Mouse (Mus musculus): ENCODE measurements around the gene Macrod2.

Gene Macrod2

DNA sequence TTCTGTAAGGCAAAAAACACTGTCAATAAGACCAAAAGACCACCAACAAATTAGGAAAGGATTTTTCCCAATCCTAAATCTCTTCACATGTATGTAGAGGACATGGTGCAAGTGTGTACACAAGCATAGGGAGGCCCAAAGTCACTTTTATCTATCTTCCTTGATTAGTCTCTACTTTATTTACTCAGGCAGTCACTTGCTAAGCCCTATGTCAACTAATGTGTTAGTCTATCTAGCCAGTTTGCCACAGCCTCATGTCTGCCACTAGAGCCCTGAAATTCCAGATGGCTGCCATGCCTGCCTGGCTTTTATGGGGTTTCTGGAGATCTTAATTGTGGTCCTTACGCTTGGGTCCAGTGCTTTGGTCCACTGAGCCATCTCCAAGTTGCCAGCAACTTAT, 1483.4 kb downstream of the Macrod2 start:
- no peak for DNase-seq

DNA sequence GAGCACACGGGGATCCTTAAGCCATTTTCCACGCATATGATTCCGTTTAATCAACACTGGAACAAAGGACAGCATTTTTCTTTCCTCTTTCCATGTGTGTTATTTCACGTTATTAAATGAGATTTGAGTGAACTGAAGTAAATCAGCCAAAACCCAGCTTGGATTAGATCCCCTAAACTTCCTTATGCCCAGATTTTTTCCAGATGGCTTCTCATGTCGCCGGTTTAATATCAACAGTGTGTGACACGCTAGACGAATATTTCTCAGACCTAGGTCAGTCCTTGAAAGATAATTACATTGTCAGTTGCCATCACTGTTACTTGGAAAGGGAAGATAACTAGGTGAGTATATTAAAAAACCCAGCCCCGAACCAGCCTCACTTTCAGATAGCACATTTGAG, 1484.6 kb downstream of the Macrod2 start:
- DNase-seq = no peak

DNA sequence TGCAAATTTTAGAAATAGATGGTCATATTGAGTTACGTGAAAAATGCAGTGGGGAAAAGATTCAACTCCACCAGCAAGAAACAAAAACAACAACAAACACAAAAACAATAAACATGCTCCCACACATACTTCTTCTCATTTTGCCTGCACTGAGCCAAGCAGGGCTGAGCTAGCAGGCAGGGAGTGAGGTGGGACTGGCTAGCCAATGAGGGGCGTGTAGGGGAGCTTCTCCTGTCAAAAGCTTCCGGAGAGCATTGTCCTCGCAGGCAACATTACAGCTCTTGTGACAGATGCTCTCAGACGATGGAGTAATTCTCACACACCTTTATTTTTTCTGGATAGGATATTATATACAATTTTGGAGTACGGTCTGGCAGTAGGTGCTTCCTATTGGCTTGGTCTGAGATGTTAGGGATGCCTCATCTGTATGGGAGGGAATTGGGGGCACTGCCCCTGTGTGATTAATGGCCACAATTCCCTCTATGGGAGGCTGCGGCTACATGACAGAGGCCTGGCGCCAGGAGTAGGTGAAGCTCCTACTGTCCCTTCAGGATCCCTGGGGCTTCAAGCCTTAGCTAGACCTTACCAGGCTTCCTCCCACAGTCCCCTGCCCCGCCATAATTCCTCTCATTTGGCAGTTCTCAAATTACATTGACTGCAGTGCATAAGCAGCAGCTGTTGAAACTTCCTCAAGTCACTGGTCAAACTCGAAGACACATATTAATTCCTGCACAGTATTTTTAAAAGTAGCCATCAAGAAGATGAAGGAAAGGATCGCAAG, 1491.8 kb downstream of the Macrod2 start:
- no peak for DNase-seq

DNA sequence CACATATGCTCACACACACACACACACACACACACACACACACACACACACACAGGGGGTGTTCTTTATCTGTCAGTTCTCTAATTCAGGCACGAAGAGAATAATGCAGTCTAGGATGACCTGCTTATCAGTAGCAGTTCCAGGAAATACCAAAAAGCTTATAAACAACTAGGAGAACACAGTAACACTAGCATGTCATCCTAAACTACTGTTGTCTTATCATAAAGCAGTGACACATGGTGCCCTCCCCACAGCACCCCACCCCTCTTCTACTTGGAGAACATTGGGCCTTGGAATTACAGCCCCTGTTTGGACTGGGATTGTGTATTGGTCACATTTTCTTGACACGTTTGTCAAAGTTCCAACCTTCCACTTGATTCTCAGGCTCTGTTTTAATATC, 1494.4 kb downstream of the Macrod2 start:
- DNase-seq = no peak

DNA sequence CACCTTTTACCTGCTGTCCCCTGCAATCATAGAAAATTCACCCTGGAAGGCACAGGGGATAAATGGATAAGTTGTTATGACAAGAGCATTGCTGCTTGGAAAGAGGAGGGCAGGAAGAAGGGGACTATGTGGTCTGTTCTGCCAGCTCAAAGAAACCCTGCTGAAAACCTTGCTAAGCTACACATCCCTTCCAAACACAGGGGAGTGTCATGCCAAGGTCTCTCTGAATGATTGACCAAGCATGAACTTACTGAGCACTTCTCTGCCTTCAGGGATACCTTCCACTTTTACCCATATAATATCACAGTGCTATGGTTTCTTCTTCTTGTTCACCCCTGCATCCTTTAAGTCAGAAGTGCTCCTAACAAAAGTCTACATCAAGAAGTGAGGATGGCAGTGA, 1502.8 kb downstream of the Macrod2 start:
- DNase-seq = no peak

DNA sequence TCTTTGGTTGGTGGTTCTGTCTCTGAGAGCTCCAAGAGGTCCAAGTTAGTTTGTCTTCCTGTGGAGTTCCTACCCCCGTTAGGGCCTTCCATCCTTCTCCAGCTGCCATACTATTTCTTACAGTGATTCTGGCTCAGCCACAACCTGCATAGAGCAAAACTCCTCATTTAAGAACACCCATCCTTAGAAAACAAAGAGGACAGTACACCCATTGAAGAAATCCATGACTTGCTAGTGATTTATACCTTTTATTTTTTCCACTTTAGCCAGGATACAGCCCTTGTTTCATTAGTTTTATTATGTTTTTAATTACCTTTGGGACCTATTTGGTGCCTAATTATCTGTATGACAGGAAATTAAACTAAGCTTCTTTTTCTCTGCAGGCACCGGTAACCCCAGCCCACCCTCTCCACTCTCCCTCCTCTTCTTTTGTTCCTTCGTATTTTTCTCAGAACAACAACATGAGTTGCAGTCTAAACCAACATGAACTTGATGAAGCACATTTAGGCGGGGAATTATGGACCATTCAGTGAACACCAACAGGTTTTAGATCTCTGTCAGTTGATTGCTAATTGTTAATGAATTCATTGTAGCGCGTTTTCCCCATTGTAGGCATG, 1516.8 kb downstream of the Macrod2 start:
- no peak for DNase-seq

DNA sequence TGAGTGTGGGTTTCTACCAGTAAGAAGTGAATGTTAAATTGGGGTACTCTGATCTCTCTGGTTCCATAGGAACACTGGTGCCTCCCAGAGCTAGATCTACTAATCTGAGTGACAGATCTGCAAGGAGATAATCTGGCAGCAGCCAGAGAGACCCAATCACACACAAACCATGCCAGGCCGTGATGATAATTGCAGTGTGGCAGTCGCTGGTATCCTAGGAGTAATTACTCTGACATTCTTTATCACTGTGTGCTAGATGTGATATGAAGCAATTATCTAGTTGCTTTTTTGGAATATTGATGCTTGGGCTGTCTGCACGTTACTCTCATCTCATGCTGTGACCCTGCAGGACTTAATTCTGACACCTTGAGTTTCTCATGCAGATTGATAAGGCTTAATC, 1518.4 kb downstream of the Macrod2 start:
- DNase-seq = no peak

DNA sequence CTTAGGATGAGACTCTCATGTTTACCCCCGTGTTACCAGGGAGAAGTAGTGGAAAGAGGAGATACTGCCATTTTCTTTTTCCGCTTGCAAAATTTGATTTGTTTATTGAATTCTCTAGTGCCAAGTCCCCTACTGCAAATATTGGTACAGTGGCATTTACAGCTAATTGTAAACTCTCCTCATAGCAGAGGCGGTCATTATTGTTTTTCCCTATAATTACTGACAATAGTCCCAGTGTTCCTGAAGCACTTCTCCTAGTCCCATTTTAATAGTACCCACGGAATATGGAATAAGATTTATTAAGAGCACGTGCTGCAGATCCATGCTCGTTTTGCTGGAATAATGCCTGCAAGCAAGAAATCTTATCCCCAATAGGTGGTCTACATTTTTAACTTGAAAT, 1518.8 kb downstream of the Macrod2 start:
- DNase-seq = no peak

DNA sequence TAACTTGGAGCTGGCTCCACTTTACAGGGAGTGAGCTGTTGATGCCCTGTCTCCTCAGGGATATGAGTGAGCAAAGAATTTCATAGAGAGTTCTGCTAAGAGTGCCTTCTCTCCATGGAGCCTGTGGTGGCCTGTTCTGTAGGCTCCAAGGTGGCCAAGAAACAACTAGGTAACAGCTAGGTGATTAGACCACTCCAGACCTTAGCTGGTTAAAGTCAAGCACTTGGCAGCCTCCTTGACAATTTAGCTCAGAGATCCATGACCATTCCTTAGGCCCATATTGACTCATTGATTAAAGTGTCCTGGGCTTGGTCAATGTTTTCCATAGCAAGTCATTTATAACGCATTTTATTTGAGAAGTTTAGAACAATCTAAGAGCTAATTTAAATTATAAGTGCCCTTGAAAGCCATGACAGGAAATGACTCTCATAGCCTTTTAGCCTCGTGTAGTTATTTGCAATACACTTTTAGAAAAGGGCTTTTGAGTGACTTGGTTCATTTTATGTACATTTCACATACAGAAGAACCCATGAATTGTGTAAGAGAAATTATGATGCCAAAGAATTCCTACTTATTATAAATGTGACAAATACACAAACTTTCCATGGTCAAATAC, 1525.4 kb downstream of the Macrod2 start:
- no peak for DNase-seq

DNA sequence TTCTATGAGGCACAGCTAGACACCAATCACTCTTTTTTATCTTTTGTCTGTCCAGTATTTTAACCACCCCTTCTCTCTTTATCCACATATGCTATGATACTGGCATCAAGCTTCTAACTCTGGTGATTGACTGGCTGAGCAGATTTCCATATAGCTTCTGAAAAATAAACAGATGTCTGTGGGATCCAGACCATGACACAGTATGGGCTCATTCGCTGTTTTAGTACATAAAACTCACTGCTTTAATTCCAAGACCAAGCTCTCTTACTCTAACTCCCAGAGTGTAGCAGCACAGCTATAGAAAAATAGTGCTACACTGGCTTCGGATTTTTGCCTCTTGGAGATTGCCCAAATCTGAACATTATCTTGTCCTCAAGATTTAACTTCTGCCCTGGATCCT, 1540.0 kb downstream of the Macrod2 start:
- no peak for DNase-seq

DNA sequence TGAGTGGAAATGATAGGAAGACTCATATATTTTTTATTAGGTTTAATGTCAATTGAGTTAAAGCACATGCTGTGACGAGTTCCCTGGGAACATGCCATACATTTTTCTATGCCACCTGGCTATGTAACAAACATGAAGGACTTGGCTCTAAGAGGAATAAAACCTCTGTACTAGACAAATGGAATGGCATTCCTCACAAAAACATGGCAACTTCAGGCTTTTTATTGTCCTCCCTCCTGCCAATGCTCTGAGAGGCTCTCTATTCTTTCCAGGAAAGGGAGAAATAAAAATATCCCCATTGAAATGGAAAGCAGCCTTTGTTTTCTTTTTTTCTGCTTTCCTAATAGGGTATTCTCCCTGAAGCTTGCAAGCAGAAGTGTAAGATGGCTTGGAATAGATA, 1559.7 kb downstream of the Macrod2 start:
- no peak for DNase-seq

DNA sequence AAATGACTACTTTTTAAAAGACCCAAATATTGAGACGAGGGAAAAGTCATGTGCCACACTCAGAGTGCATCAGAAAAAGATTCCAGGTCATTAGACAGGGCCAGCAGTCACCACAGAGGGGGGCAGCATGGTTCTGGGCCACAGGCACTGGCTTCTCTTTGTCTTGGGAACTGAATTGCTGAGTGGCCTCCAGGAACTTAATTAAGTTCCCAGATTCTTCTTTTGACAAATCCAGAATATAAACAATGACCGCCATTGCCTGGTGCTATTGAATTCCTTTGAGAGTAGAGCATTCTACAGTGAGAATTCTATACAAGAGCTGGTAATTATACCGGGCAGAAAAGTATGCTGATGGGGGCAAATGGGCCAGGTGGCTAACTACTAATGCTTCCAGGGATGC, 1560.1 kb downstream of the Macrod2 start:
- no peak for DNase-seq

DNA sequence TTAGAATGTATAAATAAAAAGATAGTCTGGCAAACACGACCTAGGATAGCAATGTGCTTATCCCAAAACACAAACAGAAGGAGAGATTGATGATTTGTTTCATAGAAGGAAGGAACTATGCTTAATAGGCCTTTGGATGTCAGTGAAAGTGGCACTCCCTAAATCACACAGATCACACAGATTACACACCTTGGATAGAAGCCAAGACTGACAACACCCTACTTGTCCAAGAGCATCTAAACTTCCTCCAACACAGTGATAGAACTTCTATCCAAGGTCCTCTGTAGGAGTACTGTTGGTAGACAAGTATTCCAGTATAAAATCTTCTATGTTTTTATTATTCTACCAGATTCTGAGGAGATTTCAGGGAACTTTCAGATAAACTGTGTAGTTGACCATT, 1567.8 kb downstream of the Macrod2 start:
- DNase-seq = no peak

DNA sequence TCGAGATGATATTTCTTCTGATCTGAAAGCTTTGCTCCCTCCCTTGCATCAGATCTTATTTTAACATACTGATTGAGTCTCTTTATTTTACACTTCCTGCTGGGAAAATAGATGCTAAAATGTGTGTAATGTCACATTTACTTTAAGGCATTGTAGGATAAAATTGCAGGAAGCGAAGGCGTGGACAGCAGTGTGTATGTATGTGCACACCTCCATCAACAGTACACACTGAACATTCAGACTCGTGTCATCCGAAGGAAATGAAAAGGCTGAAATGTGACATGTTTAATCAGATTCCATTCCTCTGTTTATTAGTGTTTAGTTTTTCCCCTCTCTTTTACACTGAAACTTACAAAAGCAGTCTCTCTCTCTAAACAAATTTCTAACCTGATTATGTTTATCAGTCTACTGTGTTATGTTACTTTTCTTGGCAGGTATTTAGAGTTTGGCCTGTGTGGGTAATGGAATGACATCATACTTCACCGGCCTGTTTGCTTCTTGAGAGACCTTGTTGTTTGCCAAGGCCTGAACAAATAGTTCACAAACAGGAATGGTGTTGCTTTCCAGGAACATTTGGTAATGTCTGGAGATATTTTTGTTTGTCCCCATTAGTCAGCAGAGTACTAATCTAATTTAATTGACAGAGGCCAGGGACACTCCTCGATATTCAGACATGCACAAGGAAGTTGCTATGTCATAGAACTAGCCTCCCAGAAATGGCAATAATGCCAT, 1588.7 kb downstream of the Macrod2 start:
- DNase-seq = no peak

DNA sequence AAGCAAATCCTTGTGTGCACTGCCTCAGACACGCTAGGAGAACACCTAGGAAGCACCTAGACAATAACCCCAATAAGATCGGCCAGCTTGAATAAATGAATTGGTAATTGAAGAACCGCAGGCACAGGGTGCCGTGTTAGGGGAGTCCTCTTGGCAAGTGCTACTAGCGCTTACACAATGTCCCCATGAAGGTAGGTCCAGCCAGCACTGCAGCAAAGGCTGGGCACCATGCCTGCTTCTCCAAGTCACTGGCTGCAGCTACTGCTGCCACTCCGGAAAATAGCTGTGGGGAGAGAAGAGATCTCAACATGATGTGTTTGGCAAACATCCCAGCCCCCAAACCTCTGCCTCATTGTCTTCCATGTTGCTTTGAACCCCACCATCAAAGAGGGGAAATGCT, 1603.8 kb downstream of the Macrod2 start:
- peak; percentile 23 for DNase-seq

DNA sequence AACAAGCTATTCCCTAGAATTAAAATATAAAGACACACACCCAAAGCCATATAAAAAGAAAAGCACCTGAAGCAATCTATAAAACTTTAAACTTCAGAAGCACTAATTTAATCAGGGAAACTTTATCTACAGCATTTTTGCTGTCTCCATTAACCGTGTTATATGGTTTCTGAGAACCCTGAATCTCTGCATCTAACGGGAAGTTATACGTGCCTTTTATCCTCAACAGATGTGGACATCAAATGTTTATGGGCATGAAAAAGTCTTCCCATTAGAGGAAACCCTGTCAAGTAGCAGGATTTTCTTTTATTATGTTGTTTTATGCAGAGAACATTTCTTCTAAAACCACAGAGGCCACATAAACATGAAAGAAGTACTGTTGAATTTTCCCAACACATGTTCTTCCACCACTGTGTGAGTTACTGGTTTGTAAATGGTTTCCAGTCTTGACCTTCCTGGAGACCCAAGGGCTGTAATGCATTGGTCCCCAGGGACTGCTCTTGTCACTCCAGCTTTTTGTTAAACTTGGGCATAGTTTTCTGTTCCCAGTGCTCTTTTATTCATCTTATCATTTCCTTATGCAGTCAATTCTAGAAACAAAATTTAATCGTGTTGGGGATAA, 1629.5 kb downstream of the Macrod2 start:
- DNase-seq = no peak

DNA sequence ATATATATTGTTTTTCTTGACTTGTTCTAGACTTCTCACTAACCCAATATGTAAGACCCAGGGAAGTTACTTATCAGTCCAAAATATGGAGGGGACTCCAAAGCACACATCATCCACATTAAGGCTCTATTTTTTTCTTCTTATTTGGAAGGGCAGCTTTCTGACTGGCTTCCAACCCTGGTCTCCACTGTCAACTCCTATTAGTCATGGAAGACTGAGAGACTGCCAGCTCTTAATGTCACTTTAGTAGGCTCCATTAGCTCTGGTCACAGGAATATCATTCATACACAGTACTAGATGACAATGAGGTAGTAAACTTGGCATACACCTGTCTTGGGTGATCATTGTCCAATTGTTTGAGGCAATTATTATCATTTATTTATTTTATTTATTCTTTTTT, 1631.6 kb downstream of the Macrod2 start:
- no peak for DNase-seq

DNA sequence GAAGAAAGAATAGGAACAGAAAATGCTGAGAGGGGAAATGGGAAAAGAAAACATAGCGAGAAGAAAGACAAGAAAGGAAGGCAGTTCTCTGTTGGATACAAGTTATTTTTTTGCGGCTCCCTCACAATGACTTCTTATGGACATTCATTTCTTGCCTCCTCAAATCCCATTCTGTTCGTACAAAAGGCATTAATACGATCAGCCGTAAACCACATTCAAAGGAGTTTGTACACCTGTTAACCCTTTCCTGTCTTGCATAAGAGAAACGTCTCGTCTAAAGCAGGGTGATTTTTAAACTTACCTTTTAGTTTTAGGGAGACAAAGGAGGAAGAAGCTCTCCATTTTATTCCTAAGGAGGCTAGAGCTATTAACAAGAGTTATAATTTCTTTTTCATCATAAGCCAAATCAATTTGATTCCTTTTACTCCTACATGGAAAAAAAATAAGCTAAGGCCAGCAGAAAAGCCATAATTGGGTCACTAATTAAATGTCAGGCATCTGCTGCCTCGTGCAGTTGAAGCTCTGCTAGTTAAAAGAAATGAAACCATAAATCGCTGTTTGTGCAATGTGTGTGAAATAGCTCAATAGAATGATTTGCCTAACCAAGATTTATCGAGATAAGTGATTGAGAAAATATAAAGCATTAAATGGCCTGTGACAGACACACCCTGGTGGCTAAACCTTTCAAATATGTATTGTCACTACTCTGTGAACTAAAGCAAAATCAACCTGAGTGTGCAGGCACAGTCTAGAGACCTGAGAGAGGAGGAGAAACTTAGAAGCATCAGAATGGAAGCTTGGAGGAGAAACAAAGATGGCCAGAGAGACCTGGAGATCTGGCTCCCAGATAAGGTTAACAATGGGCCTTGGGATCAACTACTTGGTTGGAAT, 1635.9 kb downstream of the Macrod2 start:
- no peak for DNase-seq

DNA sequence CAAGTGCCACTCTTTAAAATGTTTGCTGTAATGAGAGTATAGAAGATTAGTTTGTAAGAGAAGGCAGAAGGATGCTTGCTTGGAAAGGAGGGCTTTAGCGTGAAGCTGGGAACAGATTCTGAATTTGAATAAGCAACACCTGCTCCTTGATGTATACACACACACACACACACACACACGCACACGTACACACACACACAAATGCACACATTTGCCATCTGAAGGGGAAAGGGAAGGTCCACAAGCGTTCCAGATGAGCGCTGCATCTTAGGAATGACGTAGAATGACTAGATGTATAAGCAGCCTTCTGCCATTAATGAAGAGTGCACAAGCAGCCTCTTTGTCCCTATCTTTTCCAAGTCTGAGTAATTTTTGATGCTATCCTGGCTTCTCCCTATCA, 1660.5 kb downstream of the Macrod2 start:
- no peak for DNase-seq

DNA sequence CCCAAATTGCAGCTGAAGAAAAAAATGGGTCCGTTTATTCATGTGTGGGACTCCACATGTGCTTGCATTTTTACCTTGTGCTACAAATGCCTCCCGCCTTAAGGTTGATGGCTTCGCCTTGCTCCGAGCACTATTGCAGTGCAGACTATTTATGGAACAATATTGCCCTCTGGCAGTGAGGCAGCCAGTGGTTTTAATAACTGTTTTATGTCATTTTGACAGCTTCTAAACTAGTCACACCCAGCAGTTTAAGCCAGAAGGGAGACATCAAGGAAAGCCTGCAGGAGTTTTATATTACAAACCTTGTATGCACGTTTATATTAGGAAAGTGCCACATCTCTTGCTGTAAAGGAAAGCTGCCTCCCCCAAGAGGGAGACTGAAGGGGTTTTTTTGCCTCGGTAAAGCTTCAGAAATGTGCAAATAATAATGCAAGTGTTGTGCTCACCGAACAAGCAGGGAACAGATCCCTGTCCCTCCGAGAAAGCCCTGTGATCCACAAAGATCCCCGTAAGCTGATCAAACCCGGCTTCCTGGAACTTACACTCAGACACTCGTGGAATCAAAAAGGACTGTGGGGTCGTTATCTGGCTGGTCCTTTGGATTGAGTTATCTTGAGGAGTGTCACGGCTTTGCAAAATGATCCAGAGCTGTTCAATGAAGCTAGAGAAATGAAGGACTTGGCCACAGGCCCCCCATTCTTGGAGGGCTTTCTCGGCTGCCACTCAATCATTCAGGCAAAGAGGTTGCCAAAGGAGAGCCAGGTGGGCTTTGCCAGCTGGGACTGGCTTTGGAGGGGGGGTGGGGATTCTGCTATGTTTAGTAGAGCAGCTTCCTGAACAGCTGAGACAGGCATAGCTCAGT, 1663.0 kb downstream of the Macrod2 start:
- DNase-seq = no peak

DNA sequence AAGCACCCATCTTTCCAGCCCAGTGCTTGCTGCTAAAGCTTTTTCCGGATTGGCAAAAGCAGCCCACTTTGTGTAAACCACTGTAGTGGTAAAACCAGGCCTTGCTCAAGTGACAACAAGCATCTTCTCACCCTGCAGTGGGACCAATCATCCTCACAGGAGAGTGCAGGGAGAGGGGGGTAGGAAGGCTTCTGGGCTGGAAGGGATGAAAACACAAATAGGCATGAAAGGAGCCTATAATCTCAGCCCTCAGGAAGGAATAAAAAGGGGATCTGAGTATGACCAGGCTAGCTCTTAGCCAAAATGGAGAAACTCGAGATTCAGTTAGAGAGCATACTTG, 1663.6 kb downstream of the Macrod2 start:
- DNase-seq = no peak
